Mouse (Mus musculus): ENCODE measurements around the gene Cst6. TPM values are rescaled to one million over a fixed set of nuclear protein-coding genes. Genes with fewer than 3 reads are reported as not detected.
A peak's percentile ranks its signal among the peaks of the same experiment; 100 is the strongest.

The Cst6 gene
- polyA plus RNA-seq, 1 experiment from 2014 or later = not detected

DNA sequence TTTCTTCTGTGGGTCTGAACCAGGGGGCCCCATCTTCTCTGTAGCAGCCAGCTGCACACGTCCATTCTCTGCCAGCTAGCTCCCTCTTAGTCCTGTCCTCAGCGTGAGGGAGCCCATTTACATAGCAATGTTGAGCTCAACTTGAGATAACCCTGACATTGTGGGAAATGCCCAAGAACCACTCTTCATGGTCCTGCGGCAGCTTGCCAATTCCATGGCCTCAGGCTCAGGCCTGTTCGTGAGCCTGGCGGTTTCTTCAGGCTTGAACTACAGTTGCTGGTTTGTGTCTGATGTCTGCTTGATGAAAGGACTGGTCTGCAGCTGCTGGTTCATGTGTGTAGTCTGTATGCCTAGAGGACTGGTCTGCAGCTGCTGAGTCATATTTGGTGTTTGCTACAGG is 14.6 kb downstream of the Cst6 start:
- H3K4me3 ChIP-seq (ENCODE audit: low read depth, low read length) = no peak overlapping the region
- no peaks in the 10 kb centered on the region for H3K36me3 ChIP-seq (ENCODE audit: insufficient read depth)
- H3K9me3 ChIP-seq (ENCODE audit: low read depth, low read length) = no peaks in the 10 kb centered on the region
- no peak overlapping the region for H3K9ac ChIP-seq
- ATAC-seq (ENCODE audit: insufficient read depth) = no peak
- DNase-seq = no peak
- H3K27ac ChIP-seq (ENCODE audit: low read depth) = no peak overlapping the region
- H3K27me3 ChIP-seq (ENCODE audit: insufficient read depth, low read length) = no peaks in the 10 kb centered on the region
- H3K4me1 ChIP-seq (ENCODE audit: insufficient read depth) = no peaks in the 10 kb centered on the region
- no peak overlapping the region for H3K4me2 ChIP-seq
- WGBS = 58% methylated on average over 5 of the region's 5 CpGs
- TF ChIP-seq CTCF (IDR thresholded peaks at IDR 0.05; ENCODE audit: low read depth) = no peak

DNA sequence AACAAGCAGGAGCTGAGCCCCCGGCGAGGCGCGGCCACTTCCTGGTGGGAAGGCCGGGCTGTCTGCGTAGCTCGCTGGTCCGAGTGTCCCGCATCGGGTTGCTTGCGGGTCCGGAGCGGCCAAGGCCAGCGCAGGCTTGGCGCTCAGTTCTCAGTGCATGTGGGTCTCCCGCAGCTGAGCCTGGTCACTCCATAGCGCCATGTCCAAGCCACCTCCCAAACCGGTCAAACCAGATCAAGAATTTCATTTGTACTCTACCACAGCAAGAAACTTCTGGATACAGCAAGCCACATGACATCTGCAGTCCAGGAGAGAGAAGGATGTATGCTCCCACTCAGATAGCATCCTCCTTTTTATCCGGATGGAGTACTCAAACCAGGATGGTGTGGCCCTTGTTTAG is 21.4 kb downstream of the Cst6 start:
- no peak for ATAC-seq (ENCODE audit: insufficient read depth)

DNA sequence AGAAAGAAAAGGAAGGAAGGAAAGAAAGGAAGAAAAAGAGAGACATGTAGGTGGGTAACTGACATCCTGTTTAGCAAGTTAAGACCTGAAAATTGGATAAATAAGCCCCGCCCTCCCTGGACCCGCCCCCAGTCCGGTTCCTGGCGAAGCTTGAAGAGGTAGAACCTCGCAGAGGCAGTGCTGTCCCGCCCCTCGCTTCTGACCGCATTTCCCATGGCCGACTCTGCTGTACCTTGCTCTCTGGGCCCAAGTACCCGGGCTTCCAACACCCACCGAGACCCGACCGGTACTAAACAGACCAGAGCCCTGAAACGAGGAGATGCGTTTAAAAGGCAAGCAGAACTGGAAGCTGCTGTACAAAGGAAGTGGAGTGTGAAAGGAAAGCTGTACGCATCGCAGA is 25.6 kb downstream of the Cst6 start:
- Histone ChIP-seq H3K4me1 (ENCODE audit: insufficient read depth) (no peaks in the 10 kb centered on the region), H3K27ac (ENCODE audit: low read depth) (no peak overlapping the region), H3K36me3 (ENCODE audit: insufficient read depth) (no peaks in the 10 kb centered on the region), H3K9ac (no peak overlapping the region), H3K9me3 (ENCODE audit: low read depth, low read length) (no peaks in the 10 kb centered on the region), H3K4me3 (ENCODE audit: low read depth, low read length) (no peak overlapping the region), H3K27me3 (ENCODE audit: insufficient read depth, low read length) (no peaks in the 10 kb centered on the region), H3K4me2 (no peak overlapping the region)
- DNase-seq = no peak
- no peak for TF ChIP-seq CTCF (IDR thresholded peaks at IDR 0.05; ENCODE audit: low read depth)
- 59% methylated on average over 17 of the region's 17 CpGs for WGBS
- no peak for ATAC-seq (ENCODE audit: insufficient read depth)

More for the DNA sequence above, 21.4 kb downstream of the Cst6 start:
- no peak for TF ChIP-seq CTCF (IDR thresholded peaks at IDR 0.05; ENCODE audit: low read depth)
- H3K4me2 ChIP-seq = no peak overlapping the region
- H3K4me1 ChIP-seq (ENCODE audit: insufficient read depth) = no peaks in the 10 kb centered on the region
- H3K27me3 ChIP-seq (ENCODE audit: insufficient read depth, low read length) = no peaks in the 10 kb centered on the region
- no peak overlapping the region for H3K9ac ChIP-seq
- no peaks in the 10 kb centered on the region for H3K36me3 ChIP-seq (ENCODE audit: insufficient read depth)
- no peak overlapping the region for H3K27ac ChIP-seq (ENCODE audit: low read depth)
- no peaks in the 10 kb centered on the region for H3K9me3 ChIP-seq (ENCODE audit: low read depth, low read length)
- WGBS = 57% methylated on average over 19 of the region's 19 CpGs
- no peak overlapping the region for H3K4me3 ChIP-seq (ENCODE audit: low read depth, low read length)
- DNase-seq = peak; percentile 21

DNA sequence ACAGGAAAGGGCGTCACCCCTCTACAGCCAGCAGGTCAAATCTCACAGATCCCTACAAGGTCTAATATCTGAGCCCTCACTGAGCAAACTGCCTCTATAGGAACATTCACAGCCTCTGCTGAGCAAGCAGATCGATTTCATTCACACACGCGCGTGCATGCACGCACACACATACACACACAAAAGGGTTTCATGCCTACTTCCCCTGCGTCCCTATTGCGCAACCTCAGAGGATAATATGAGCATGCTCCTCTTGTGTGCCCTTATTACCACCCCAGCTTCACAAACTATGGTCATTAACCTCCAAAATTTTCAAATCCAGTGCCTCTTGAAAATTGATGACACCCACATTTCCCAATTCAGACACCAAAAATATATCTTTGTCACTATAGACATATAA is 36.2 kb downstream of the Cst6 start:
- H3K9ac ChIP-seq = no peak overlapping the region
- 84% methylated on average over 8 of the region's 8 CpGs for WGBS
- no peak overlapping the region for H3K4me3 ChIP-seq (ENCODE audit: low read depth, low read length)
- no peaks in the 10 kb centered on the region for H3K4me1 ChIP-seq (ENCODE audit: insufficient read depth)
- no peak overlapping the region for H3K4me2 ChIP-seq
- H3K9me3 ChIP-seq (ENCODE audit: low read depth, low read length) = no peaks in the 10 kb centered on the region; the same call in 1 of the 2 replicates
- H3K27me3 ChIP-seq (ENCODE audit: insufficient read depth, low read length) = no peaks in the 10 kb centered on the region
- ATAC-seq (ENCODE audit: insufficient read depth) (no peak), DNase-seq (no peak)
- TF ChIP-seq CTCF (IDR thresholded peaks at IDR 0.05; ENCODE audit: low read depth) = no peak
- H3K27ac ChIP-seq (ENCODE audit: low read depth) = no peak overlapping the region
- H3K36me3 ChIP-seq (ENCODE audit: insufficient read depth) = no peaks in the 10 kb centered on the region

DNA sequence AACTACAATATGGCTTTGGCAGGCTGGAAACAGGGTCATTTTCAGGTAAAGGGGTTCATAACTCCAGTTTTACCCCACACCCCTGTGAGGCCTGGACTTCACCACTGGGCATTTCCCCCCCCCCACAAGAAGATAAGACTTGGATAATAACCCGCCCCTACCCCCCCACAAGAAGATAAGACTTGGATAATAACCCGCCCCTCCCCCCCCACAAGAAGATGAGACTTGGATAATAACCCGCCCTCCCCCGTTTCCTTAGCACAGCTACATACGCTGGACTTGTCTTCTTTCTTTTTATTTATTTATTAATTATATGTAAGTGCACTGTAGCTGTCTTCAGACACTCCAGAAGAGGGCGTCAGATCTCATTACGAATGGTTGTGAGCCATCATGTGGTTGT is 40.3 kb downstream of the Cst6 start:
- no peak for TF ChIP-seq CTCF (IDR thresholded peaks at IDR 0.05; ENCODE audit: low read depth)
- no peak overlapping the region for H3K9ac ChIP-seq
- ATAC-seq (ENCODE audit: insufficient read depth) (no peak), DNase-seq (no peak)
- H3K4me3 ChIP-seq (ENCODE audit: low read depth, low read length) = no peak overlapping the region
- H3K4me1 ChIP-seq (ENCODE audit: insufficient read depth) = no peaks in the 10 kb centered on the region
- WGBS = 78% methylated on average over 7 of the region's 7 CpGs
- H3K36me3 ChIP-seq (ENCODE audit: insufficient read depth) = no peaks in the 10 kb centered on the region
- H3K4me2 ChIP-seq = no peak overlapping the region
- peaks cover 5% of the 10 kb centered on the region; the same call in 1 of the 2 replicates for H3K27me3 ChIP-seq (ENCODE audit: insufficient read depth, low read length)
- no peak overlapping the region for H3K27ac ChIP-seq (ENCODE audit: low read depth)
- H3K9me3 ChIP-seq (ENCODE audit: low read depth, low read length) = peaks cover 4% of the 10 kb centered on the region; the same call in 1 of the 2 replicates

DNA sequence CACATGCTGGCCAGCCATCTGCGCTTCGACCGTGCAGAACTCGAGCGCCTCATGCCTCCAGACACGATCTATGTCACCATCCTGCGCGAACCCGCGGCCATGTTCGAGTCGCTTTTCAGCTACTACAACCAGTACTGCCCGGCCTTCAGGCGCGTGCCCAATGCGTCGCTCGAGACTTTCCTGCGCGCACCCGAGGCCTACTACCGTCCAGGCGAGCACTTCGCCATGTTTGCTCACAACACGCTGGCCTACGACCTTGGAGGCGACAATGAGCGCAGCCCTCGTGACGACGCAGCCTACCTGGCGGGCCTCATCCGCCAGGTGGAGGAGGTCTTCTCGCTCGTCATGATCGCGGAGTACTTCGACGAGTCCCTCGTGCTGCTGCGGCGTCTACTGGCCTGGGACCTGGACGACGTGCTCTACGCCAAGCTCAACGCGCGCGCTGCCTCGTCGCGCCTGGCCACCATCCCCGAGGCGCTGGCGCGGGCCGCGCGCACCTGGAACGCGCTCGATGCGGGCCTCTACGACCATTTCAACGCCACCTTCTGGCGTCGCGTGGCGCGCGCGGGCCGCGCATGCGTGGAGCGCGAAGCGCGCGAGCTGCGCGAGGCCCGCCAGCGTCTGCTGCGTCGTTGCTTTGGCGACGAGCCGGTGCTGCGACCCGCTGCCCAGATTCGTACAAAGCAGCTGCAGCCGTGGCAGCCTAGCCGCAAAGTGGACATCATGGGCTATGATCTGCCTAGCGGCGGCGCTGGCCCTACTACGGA is 42.2 kb downstream of the Cst6 start:
- Histone ChIP-seq H3K4me2 (peak overlapping the region; percentile 56), H3K4me1 (ENCODE audit: insufficient read depth) (no peaks in the 10 kb centered on the region), H3K36me3 (ENCODE audit: insufficient read depth) (no peaks in the 10 kb centered on the region), H3K27ac (ENCODE audit: low read depth) (no peak overlapping the region), H3K9me3 (ENCODE audit: low read depth, low read length) (peaks cover 4% of the 10 kb centered on the region; the same call in 1 of the 2 replicates), H3K27me3 (ENCODE audit: insufficient read depth, low read length) (peaks cover 5% of the 10 kb centered on the region; the same call in 1 of the 2 replicates), H3K9ac (0 out of 2 replicates have a peak overlapping the region, but pooled peaks have one; percentile 15), H3K4me3 (ENCODE audit: low read depth, low read length) (peak overlapping the region; percentile 29)
- 0 out of 2 replicates have a peak, but pooled peaks have one; percentile 8 for ATAC-seq (ENCODE audit: insufficient read depth)
- no peak for TF ChIP-seq CTCF (IDR thresholded peaks at IDR 0.05; ENCODE audit: low read depth)
- DNase-seq = peak; percentile 69
- WGBS = 35% methylated on average over 98 of the region's 98 CpGs

DNA sequence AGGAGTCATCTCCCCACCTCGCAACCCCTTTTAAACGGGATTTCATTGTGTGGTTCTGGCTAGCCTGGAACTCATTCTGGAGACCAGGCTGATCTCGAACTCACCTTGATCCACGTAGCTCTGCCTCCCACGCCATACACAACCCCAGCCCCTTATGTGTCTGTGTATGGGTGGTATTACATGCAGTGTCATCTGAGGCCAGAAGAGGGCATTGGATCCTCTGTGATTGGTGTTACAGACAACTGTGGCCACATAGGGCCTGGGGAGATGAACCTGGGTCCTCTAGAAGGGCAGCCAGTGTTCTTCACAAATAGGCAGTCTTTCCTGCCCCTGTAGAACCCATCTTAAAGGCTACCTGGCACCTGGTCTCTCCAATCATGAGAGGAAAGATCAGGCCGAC is 43.1 kb downstream of the Cst6 start:
- ATAC-seq (ENCODE audit: insufficient read depth) = no peak
- Histone ChIP-seq H3K36me3 (ENCODE audit: insufficient read depth) (no peaks in the 10 kb centered on the region), H3K27me3 (ENCODE audit: insufficient read depth, low read length) (peaks cover 5% of the 10 kb centered on the region; the same call in 1 of the 2 replicates), H3K4me2 (no peak overlapping the region), H3K4me3 (ENCODE audit: low read depth, low read length) (no peak overlapping the region), H3K9ac (no peak overlapping the region), H3K9me3 (ENCODE audit: low read depth, low read length) (peaks cover 4% of the 10 kb centered on the region; the same call in 1 of the 2 replicates), H3K27ac (ENCODE audit: low read depth) (no peak overlapping the region), H3K4me1 (ENCODE audit: insufficient read depth) (no peaks in the 10 kb centered on the region)
- peak; percentile 51 for TF ChIP-seq CTCF (IDR thresholded peaks at IDR 0.05; ENCODE audit: low read depth)
- WGBS = 83% methylated on average over 6 of the region's 6 CpGs
- peak; percentile 14 for DNase-seq

Data from lung, embryonic 14.5 days (tissue).